Mouse (Mus musculus) liver, embryonic 14.5 days (tissue): ENCODE data around the gene Rrbp1. TPM values are rescaled to one million over a fixed set of nuclear protein-coding genes. Genes with fewer than 3 reads are reported as not detected.

ENCODE experiments used
- ATAC-seq: fragments of 200-750 bp; cut with Nextera tagmentation; 2 replicates; pipeline ENCODE4 v1.8.0; 2017; ENCODE audit warnings: moderate number of reproducible peaks, mild to moderate bottlenecking, moderate library complexity; ENCODE audit not compliant: insufficient read depth
- DNase-seq, 3 experiments: peaks; one replicate each; pipeline ENCODE4 v3.0.0-alpha.2; 2012 to 2013; ENCODE audit warnings: low read depth in 3 of 3, low spot score in 3 of 3
- H3K27ac ChIP-seq: fragments of 300-500 bp; sonication (generic); 2 replicates; pipeline ENCODE4 v1.5.1; 2014; ENCODE audit warnings: moderate library complexity, mild to moderate bottlenecking, control low read depth, inconsistent platforms
- H3K27me3 ChIP-seq: fragments of 300-500 bp; sonication (generic); 2 replicates; pipeline ENCODE4 v1.6.1; 2014; ENCODE audit warnings: mild to moderate bottlenecking, low read length, moderate library complexity; ENCODE audit not compliant: control insufficient read depth, insufficient read depth
- H3K36me3 ChIP-seq: fragments of 300-500 bp; sonication (generic); replicated peaks from 2 replicates; pipeline ENCODE4 v1.6.1; 2014; ENCODE audit warnings: low read depth; ENCODE audit not compliant: control insufficient read depth, insufficient read depth
- H3K4me1 ChIP-seq, 2 experiments: fragments of 200-500 bp in 1 of 2; fragments of 300-500 bp in 1 of 2; sonication (generic) in 1 of 2; replicated peaks; 2 replicates each; pipeline ENCODE4 v1.6.1; 2012 to 2014; ENCODE audit warnings: antibody characterized with exemption in 1 of 2, inconsistent platforms in 1 of 2, low read length in 1 of 2; ENCODE audit not compliant: control insufficient read depth in 2 of 2, insufficient read depth in 2 of 2
- H3K4me2 ChIP-seq: fragments of 300-500 bp; sonication (generic); 2 replicates; pipeline ENCODE4 v1.6.1; 2014; ENCODE audit warnings: low read depth, mild to moderate bottlenecking, control low read depth, moderate library complexity
- H3K4me3 ChIP-seq, 2 experiments: fragments of 200-500 bp in 1 of 2; fragments of 300-500 bp in 1 of 2; sonication (generic) in 1 of 2; 2 replicates each; pipeline ENCODE4 v1.5.1; 2012 to 2014; ENCODE audit warnings: low read depth in 2 of 2, low read length in 2 of 2, mild to moderate bottlenecking in 2 of 2, control low read depth in 1 of 2, inconsistent platforms in 1 of 2, moderate library complexity in 1 of 2; ENCODE audit not compliant: insufficient read depth in 1 of 2
- H3K9ac ChIP-seq: fragments of 300-500 bp; sonication (generic); replicated peaks from 2 replicates; pipeline ENCODE4 v1.6.1; 2014; ENCODE audit warnings: mild to moderate bottlenecking, control low read depth, moderate library complexity
- H3K9me3 ChIP-seq: fragments of 300-500 bp; sonication (generic); 2 replicates; pipeline ENCODE4 v1.6.1; 2016; ENCODE audit warnings: low read length, mixed read lengths; ENCODE audit not compliant: control insufficient read depth
- CTCF ChIP-seq: IDR thresholded peaks from 2 replicates; pipeline ENCODE4 v1.5.1; 2016; ENCODE audit warnings: antibody characterized with exemption, low read depth, control low read depth
- EP300 ChIP-seq: IDR thresholded peaks from 2 replicates; pipeline ENCODE4 v1.6.1; 2016; ENCODE audit warnings: antibody characterized with exemption, low read depth
- WGBS: fragments of 180-500 bp; shearing (Covaris S2); extraction: QIAGEN DNeasy Blood & Tissue Kit; methylation state at CpG from one replicate; pipeline ENCODE4 v1.1.7; 2014; ENCODE audit not compliant: insufficient replicate concordance; 5-methylcytosine and 5-hydroxymethylcytosine counted together
- polyA plus RNA-seq, 2 experiments: library from polyadenylated mRNA; depleted of rRNA in 1 of 2; stranded (reverse) in 1 of 2; unstranded in 1 of 2; fragments of >200 nt; fragmentation: Nextera tagmentation in 1 of 2; extraction: Ambion mirVana in 1 of 2; gene quantifications; 2 replicates each; pipeline versions ENCODE4 v1.2.1 to v1.2.3; 2012 to 2014

Gene Rrbp1
- polyA plus RNA-seq, 2 experiments, result 39.6 to 83.7 TPM

- 54% methylated on average over 5 of the region's 5 CpGs for WGBS
- no peaks in the 10 kb centered on the region for H3K9me3 ChIP-seq
- ATAC-seq, result no peak
- no peaks in the 10 kb centered on the region for H3K27me3 ChIP-seq
- H3K27ac ChIP-seq, result no peak overlapping the region
- DNase-seq, result no peak
- H3K4me1 ChIP-seq, result peaks cover 0 to 3% of the 10 kb centered on the region in 2 experiments; a peak in 1 of 4 replicates
- H3K4me3 ChIP-seq, result no peak overlapping the region
- no peaks in the 10 kb centered on the region for H3K36me3 ChIP-seq
- H3K9ac ChIP-seq, result no peak overlapping the region
- no peak overlapping the region for H3K4me2 ChIP-seq
- TF ChIP-seq CTCF (no peak), EP300 (no peak)
Measured at GRCm38 (mm10) chr2:143904896-143905295, 106.2 kb downstream of the Rrbp1 start.

DNA sequence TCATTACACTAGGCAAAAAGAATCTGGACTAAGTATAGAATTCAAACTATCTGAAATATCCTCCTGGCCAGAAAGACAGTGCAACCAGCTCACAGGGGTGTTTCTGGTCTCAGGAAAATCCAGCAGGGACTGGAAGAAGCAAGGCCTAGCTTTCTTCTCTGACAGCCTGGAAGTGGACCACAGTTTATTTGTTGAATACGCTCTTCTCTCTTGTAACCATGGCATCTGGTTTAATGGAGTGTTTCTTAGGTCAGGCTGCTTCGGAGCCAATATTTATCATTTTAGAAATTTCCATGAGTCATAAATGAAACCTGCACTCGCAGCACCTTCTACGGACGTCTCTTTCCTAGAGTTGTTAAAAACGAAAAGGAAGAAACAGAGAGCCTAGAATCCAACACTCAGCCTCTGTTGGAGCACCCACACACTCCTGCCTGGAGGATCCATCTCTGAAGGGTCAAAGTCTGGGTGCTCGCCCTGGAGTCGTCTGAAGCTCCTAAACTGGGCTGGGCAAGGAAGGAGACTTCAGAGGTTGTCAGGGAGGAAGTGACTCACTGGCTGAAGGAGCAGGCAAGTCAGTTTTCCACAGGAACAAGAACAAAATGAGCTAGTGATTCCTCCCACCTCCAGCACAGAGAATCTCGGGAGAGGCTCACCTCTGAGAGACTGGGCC is 107.6 kb downstream of the Rrbp1 start:
- H3K36me3 ChIP-seq, result no peaks in the 10 kb centered on the region
- H3K4me1 ChIP-seq, result peaks cover 0 to 9% of the 10 kb centered on the region in 2 experiments; a peak in 1 of 4 replicates
- ATAC-seq (no peak), DNase-seq (no peak)
- H3K27ac ChIP-seq, result no peak overlapping the region
- no peak overlapping the region for H3K9ac ChIP-seq
- H3K4me2 ChIP-seq, result no peak overlapping the region
- no peaks in the 10 kb centered on the region for H3K27me3 ChIP-seq
- 60% methylated on average over 9 of the region's 9 CpGs for WGBS
- no peak overlapping the region for H3K4me3 ChIP-seq
- H3K9me3 ChIP-seq, result no peaks in the 10 kb centered on the region
- TF ChIP-seq CTCF, result no peak
- TF ChIP-seq EP300, result no peak

GRCm38 (mm10) chr2:143900821-143901351 is 110.2 kb downstream of the Rrbp1 start:
- Histone ChIP-seq H3K27me3 (no peaks in the 10 kb centered on the region), H3K9me3 (no peaks in the 10 kb centered on the region), H3K4me3 (no peak overlapping the region), H3K27ac (no peak overlapping the region), H3K9ac (no peak overlapping the region), H3K4me1 (peaks cover 0 to 9% of the 10 kb centered on the region in 2 experiments; a peak in 1 of 4 replicates), H3K36me3 (no peaks in the 10 kb centered on the region), H3K4me2 (no peak overlapping the region)
- no peak for TF ChIP-seq EP300
- TF ChIP-seq CTCF, result no peak
- DNase-seq (no peak), ATAC-seq (no peak)
- 65% methylated on average over 5 of the region's 5 CpGs for WGBS

DNA sequence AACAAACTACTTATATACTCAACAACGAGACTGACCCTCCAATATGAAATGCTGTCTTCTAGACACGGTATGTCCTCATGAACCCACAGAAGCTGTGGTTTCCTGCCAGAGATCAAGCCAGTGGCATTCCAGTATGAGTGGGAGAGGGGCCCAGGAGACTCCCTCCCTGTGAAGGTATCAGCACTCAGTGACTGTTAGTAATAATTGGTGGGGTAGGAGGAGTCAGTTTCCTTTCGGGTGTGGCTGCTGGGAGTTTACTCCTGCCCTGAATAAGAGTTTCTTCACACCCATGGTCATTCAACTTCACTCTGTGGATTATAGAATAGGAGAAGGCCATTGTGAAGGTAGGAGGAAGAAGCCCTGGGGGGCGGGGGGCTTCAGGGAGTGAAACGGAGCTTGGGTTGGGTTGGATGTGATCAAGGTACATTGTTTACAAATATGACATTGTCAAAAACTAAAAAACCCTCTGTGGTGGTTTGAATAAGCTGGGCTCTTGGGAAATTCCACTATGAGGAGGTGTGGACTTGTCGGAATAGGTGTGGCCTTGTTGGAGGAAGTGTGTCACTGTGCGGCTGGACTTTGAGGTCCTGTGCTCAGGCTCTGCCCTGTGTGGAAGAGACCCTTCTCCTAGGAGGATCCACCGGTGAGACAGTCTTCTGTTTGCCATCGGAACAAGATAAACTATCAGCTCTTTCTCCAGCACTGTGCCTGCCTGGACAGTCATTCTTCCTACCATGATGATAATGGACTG is 111.4 kb downstream of the Rrbp1 start:
- DNase-seq, result no peak
- H3K4me1 ChIP-seq, result peaks cover 0 to 6% of the 10 kb centered on the region in 2 experiments; a peak in 1 of 4 replicates
- no peak overlapping the region for H3K4me2 ChIP-seq
- 53% methylated on average over 9 of the region's 9 CpGs for WGBS
- no peak overlapping the region for H3K27ac ChIP-seq
- H3K4me3 ChIP-seq, result no peak overlapping the region
- no peak overlapping the region for H3K9ac ChIP-seq
- H3K36me3 ChIP-seq, result no peaks in the 10 kb centered on the region
- H3K9me3 ChIP-seq, result no peaks in the 10 kb centered on the region
- ATAC-seq, result peak; percentile 31; the same call in 1 of the 2 replicates
- H3K27me3 ChIP-seq, result no peaks in the 10 kb centered on the region
- TF ChIP-seq CTCF (no peak), EP300 (no peak)

Other genes with a start within 250 kb of the Rrbp1 start
- 0.09 and 0.13 TPM in 2 replicates for gene Bfsp1, start 148.1 kb downstream of the Rrbp1 start, polyA plus RNA-seq (2012; rRNA removed)
- gene Bfsp1, start 148.1 kb downstream of the Rrbp1 start, polyA plus RNA-seq (2014; fragmentation: Nextera tagmentation; extraction: Ambion mirVana), result 0.08 and 0.22 TPM in 2 replicates
- 19.5 and 33.1 TPM in 2 replicates for gene Dstn, start 95.9 kb downstream of the Rrbp1 start, polyA plus RNA-seq (2012; rRNA removed)
- gene Dstn, start 95.9 kb downstream of the Rrbp1 start, polyA plus RNA-seq (2014; fragmentation: Nextera tagmentation; extraction: Ambion mirVana), result 123 and 129 TPM in 2 replicates
- not detected in 2 replicates for gene Banf2, start 21.8 kb upstream of the Rrbp1 start, polyA plus RNA-seq (2012; rRNA removed)
- gene Banf2, start 21.8 kb upstream of the Rrbp1 start, polyA plus RNA-seq (2014; fragmentation: Nextera tagmentation; extraction: Ambion mirVana), result not detected in 2 replicates